Mouse (Mus musculus) forebrain, embryonic 15.5 days (tissue): Measurements from ENCODE around the gene Treh. TPM values are rescaled to one million over a fixed set of nuclear protein-coding genes. Genes with fewer than 3 reads are reported as not detected.
A peak's percentile ranks its signal among the peaks of the same experiment; 100 is the strongest.

ENCODE experiments used
- ATAC-seq: fragments of 200-750 bp; cut with Nextera tagmentation; replicated peaks from 2 replicates; pipeline ENCODE4 v1.8.0; 2017; ENCODE audit warnings: mild to moderate bottlenecking, moderate TSS enrichment, moderate library complexity
- H3K27ac ChIP-seq: fragments of 300-500 bp; sonication (generic); replicated peaks from 2 replicates; pipeline ENCODE4 v1.5.1; 2015; ENCODE audit warnings: mild to moderate bottlenecking, inconsistent platforms
- H3K27me3 ChIP-seq: fragments of 300-500 bp; sonication (generic); 2 replicates; pipeline ENCODE4 v1.6.1; 2015; ENCODE audit warnings: inconsistent platforms
- H3K36me3 ChIP-seq: fragments of 300-500 bp; sonication (generic); 2 replicates; pipeline ENCODE4 v1.6.1; 2015; ENCODE audit warnings: mild to moderate bottlenecking, inconsistent platforms
- H3K4me1 ChIP-seq: fragments of 300-500 bp; sonication (generic); 2 replicates; pipeline ENCODE4 v1.6.1; 2015; ENCODE audit warnings: inconsistent platforms
- H3K4me2 ChIP-seq: fragments of 300-500 bp; sonication (generic); replicated peaks from 2 replicates; pipeline ENCODE4 v1.6.1; 2015; ENCODE audit warnings: mild to moderate bottlenecking, inconsistent platforms
- H3K4me3 ChIP-seq: fragments of 300-500 bp; sonication (generic); 2 replicates; pipeline ENCODE4 v1.5.1; 2015; ENCODE audit warnings: mild to moderate bottlenecking, inconsistent platforms
- H3K9ac ChIP-seq: fragments of 300-500 bp; sonication (generic); replicated peaks from 2 replicates; pipeline ENCODE4 v1.6.1; 2015; ENCODE audit warnings: mild to moderate bottlenecking, inconsistent platforms
- H3K9me3 ChIP-seq: fragments of 300-500 bp; sonication (generic); 2 replicates; pipeline ENCODE4 v1.6.1; 2016; ENCODE audit warnings: inconsistent platforms
- WGBS: fragments of 180-500 bp; shearing (Covaris S2); methylation state at CpG from one replicate; pipeline ENCODE4 v1.1.7; 2015; ENCODE audit warnings: mixed read lengths; 5-methylcytosine and 5-hydroxymethylcytosine counted together
- polyA plus RNA-seq: library from polyadenylated mRNA; unstranded; fragments of >200 nt; fragmentation: Nextera tagmentation; extraction: Ambion mirVana; gene quantifications from 2 replicates; pipeline ENCODE4 v1.2.1, GENCODE M21; 2015

The Treh gene
- polyA plus RNA-seq, 1 experiment from 2014 or later, result not detected

- Histone ChIP-seq H3K9ac (peak overlapping the region; percentile 15; the same call in 1 of the 2 replicates), H3K27ac (peak overlapping the region; percentile 64)
- ATAC-seq, result peak; percentile 67
Measured at GRCm38 (mm10) chr9:44685346-44686330, 12.6 kb downstream of the Treh start.

GRCm38 (mm10) chr9:44686638-44687037, 13.6 kb downstream of the Treh start:
- peaks cover 28% of the 10 kb centered on the region for H3K4me1 ChIP-seq
- H3K9ac ChIP-seq, result 0 out of 2 replicates have a peak overlapping the region, but pooled peaks have one; percentile 1
- no peaks in the 10 kb centered on the region for H3K9me3 ChIP-seq
- WGBS, result 23% methylated on average over 5 of the region's 5 CpGs
- no peak overlapping the region for H3K4me3 ChIP-seq
- no peak overlapping the region for H3K4me2 ChIP-seq
- peaks cover 27% of the 10 kb centered on the region for H3K36me3 ChIP-seq
- peak; percentile 26 for ATAC-seq
- H3K27me3 ChIP-seq, result no peaks in the 10 kb centered on the region
- H3K27ac ChIP-seq, result peak overlapping the region; percentile 64

More at GRCm38 (mm10) chr9:44685346-44686330, 12.6 kb downstream of the Treh start:
- WGBS, result 42% methylated on average over 14 of the region's 14 CpGs
- H3K36me3 ChIP-seq, result peaks cover 27% of the 10 kb centered on the region
- H3K9me3 ChIP-seq, result no peaks in the 10 kb centered on the region
- peaks cover 18% of the 10 kb centered on the region for H3K4me1 ChIP-seq
- no peak overlapping the region for H3K4me2 ChIP-seq
- H3K27me3 ChIP-seq, result no peaks in the 10 kb centered on the region
- H3K4me3 ChIP-seq, result no peak overlapping the region

GRCm38 (mm10) chr9:44688013-44688412, 15.0 kb downstream of the Treh start:
- no peaks in the 10 kb centered on the region for H3K9me3 ChIP-seq
- H3K36me3 ChIP-seq, result peaks cover 27% of the 10 kb centered on the region
- no peak overlapping the region for H3K4me2 ChIP-seq
- no peaks in the 10 kb centered on the region for H3K27me3 ChIP-seq
- H3K4me1 ChIP-seq, result peaks cover 38% of the 10 kb centered on the region
- no peak overlapping the region for H3K9ac ChIP-seq
- no peak for ATAC-seq
- 79% methylated on average over 9 of the region's 9 CpGs for WGBS
- H3K27ac ChIP-seq, result no peak overlapping the region
- no peak overlapping the region for H3K4me3 ChIP-seq

- Histone ChIP-seq H3K27me3 (no peaks in the 10 kb centered on the region), H3K4me2 (no peak overlapping the region), H3K4me3 (no peak overlapping the region), H3K27ac (peak overlapping the region; percentile 85), H3K9ac (no peak overlapping the region), H3K36me3 (peaks cover 53% of the 10 kb centered on the region), H3K9me3 (no peaks in the 10 kb centered on the region), H3K4me1 (peaks cover 35% of the 10 kb centered on the region)
- 57% methylated on average over 7 of the region's 7 CpGs for WGBS
- ATAC-seq, result no peak
Measured at GRCm38 (mm10) chr9:44690641-44691040, 17.6 kb downstream of the Treh start.

- Histone ChIP-seq H3K4me1 (peaks cover 22% of the 10 kb centered on the region), H3K36me3 (peaks cover 58% of the 10 kb centered on the region), H3K4me3 (no peak overlapping the region), H3K27ac (peak overlapping the region; percentile 85), H3K9ac (no peak overlapping the region; the same call in 1 of the 2 replicates), H3K27me3 (no peaks in the 10 kb centered on the region), H3K4me2 (no peak overlapping the region), H3K9me3 (no peaks in the 10 kb centered on the region)
- WGBS, result 58% methylated on average over 21 of the region's 21 CpGs
- peak; percentile 71 for ATAC-seq
Measured at GRCm38 (mm10) chr9:44691671-44692520, 18.9 kb downstream of the Treh start.

- Histone ChIP-seq H3K4me1 (peaks cover 19% of the 10 kb centered on the region), H3K27ac (peak overlapping the region; percentile 85; the same call in 1 of the 2 replicates), H3K27me3 (no peaks in the 10 kb centered on the region), H3K4me3 (no peak overlapping the region), H3K36me3 (peaks cover 61% of the 10 kb centered on the region), H3K9me3 (no peaks in the 10 kb centered on the region), H3K9ac (no peak overlapping the region), H3K4me2 (no peak overlapping the region)
- 70% methylated on average over 11 of the region's 11 CpGs for WGBS
- ATAC-seq, result no peak
Measured at GRCm38 (mm10) chr9:44693071-44693470, 20.0 kb downstream of the Treh start.

GRCm38 (mm10) chr9:44697866-44698265, 24.8 kb downstream of the Treh start:
- Histone ChIP-seq H3K4me2 (no peak overlapping the region), H3K27me3 (no peaks in the 10 kb centered on the region), H3K27ac (no peak overlapping the region), H3K4me1 (no peaks in the 10 kb centered on the region), H3K36me3 (peaks cover 81% of the 10 kb centered on the region), H3K4me3 (no peak overlapping the region), H3K9ac (no peak overlapping the region), H3K9me3 (no peaks in the 10 kb centered on the region)
- ATAC-seq, result no peak
- 92% methylated on average over 16 of the region's 16 CpGs for WGBS

- Histone ChIP-seq H3K9ac (no peak overlapping the region), H3K36me3 (peaks cover 80% of the 10 kb centered on the region), H3K4me1 (no peaks in the 10 kb centered on the region), H3K4me3 (no peak overlapping the region), H3K9me3 (no peaks in the 10 kb centered on the region), H3K27ac (no peak overlapping the region), H3K27me3 (no peaks in the 10 kb centered on the region), H3K4me2 (no peak overlapping the region)
- ATAC-seq, result no peak
- 86% methylated on average over 10 of the region's 10 CpGs for WGBS
Measured at GRCm38 (mm10) chr9:44699196-44699595, 26.2 kb downstream of the Treh start.

GRCm38 (mm10) chr9:44699730-44700129, 26.7 kb downstream of the Treh start:
- Histone ChIP-seq H3K4me1 (no peaks in the 10 kb centered on the region), H3K27me3 (no peaks in the 10 kb centered on the region), H3K9me3 (no peaks in the 10 kb centered on the region), H3K4me2 (no peak overlapping the region), H3K9ac (no peak overlapping the region), H3K27ac (no peak overlapping the region), H3K36me3 (peaks cover 74% of the 10 kb centered on the region), H3K4me3 (no peak overlapping the region)
- 82% methylated on average over 5 of the region's 5 CpGs for WGBS
- no peak for ATAC-seq

- ATAC-seq, result no peak; the same call in 1 of the 2 replicates
Measured at GRCm38 (mm10) chr9:44707749-44708428, 34.9 kb downstream of the Treh start.

GRCm38 (mm10) chr9:44708429-44708765, 35.4 kb downstream of the Treh start:
- WGBS, result 7% methylated on average over 23 of the region's 24 CpGs
- Histone ChIP-seq H3K9ac (peak overlapping the region; percentile 26), H3K4me1 (peaks cover 17% of the 10 kb centered on the region), H3K4me3 (peak overlapping the region; percentile 26), H3K4me2 (peak overlapping the region; percentile 49), H3K36me3 (peaks cover 35% of the 10 kb centered on the region), H3K27ac (no peak overlapping the region), H3K9me3 (no peaks in the 10 kb centered on the region), H3K27me3 (no peaks in the 10 kb centered on the region)
- ATAC-seq, result peak; percentile 53

More at GRCm38 (mm10) chr9:44707749-44708428, 34.9 kb downstream of the Treh start:
- Histone ChIP-seq H3K9ac (peak overlapping the region; percentile 26), H3K27me3 (no peaks in the 10 kb centered on the region), H3K4me3 (peak overlapping the region; percentile 26), H3K27ac (no peak overlapping the region), H3K36me3 (peaks cover 41% of the 10 kb centered on the region), H3K4me2 (peak overlapping the region; percentile 49), H3K9me3 (no peaks in the 10 kb centered on the region), H3K4me1 (peaks cover 17% of the 10 kb centered on the region)
- 15% methylated on average over 28 of the region's 28 CpGs for WGBS
